Mouse (Mus musculus) bone marrow macrophage, adult 2 months (primary cell): ENCODE results near the gene Inip. TPM values are rescaled to one million over a fixed set of nuclear protein-coding genes. Genes with fewer than 3 reads are reported as not detected.
A peak's percentile ranks its signal among the peaks of the same experiment; 100 is the strongest.

Experiments used
- H3K27ac ChIP-seq: 2 replicates; pipeline ENCODE4 v1.5.1; 2012; ENCODE audit warnings: low read depth, low read length; ENCODE audit not compliant: insufficient read depth
- H3K4me1 ChIP-seq: 2 replicates; pipeline ENCODE4 v1.6.1; 2012; ENCODE audit warnings: low read length; ENCODE audit not compliant: control insufficient read depth, insufficient read depth
- H3K4me3 ChIP-seq: 2 replicates; pipeline ENCODE4 v1.5.1; 2012; ENCODE audit warnings: mild to moderate bottlenecking, low read length, moderate library complexity; ENCODE audit not compliant: insufficient read depth
- CTCF ChIP-seq: IDR thresholded peaks from 2 replicates; pipeline ENCODE4 v1.5.1; 2012; ENCODE audit warnings: low read depth, mild to moderate bottlenecking, low read length, moderate library complexity
- POLR2A ChIP-seq: IDR thresholded peaks from 2 replicates; pipeline ENCODE4 v1.6.1; 2012; ENCODE audit warnings: mild to moderate bottlenecking, low read depth, low read length, borderline replicate concordance
- polyA plus RNA-seq: library from polyadenylated mRNA; stranded (reverse); fragments of >200 nt; gene quantifications from 2 replicates; pipeline ENCODE4 v1.2.4, GENCODE M21; 2012; ENCODE audit not compliant: missing spikeins, insufficient read depth, insufficient read length

Gene Inip
- 24.6 and 29.5 TPM in 2 replicates for polyA plus RNA-seq

DNA sequence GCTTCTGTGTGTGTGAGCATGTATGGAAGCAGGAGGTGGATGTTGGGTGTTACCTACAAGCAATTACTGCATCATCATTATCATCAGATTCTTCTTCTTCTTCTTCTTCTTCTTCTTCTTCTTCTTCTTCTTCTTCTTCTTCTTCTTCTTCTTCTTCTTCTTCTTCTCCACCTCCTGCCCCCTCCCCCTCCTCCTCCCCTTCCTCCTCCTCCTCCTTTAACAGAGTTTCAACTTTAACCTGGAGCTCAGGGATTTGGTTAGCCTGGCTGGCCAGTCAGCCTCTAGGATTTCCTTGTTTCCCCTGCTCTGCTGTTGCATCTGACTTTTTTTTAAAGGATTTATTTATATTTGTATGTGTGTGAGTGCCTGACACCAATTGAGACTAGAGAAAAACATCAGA lies at the start of gene Inip:
TSS of gene Inip (minus strand) at position 101 of the 400 bp plus-strand sequence.
- no peak for TF ChIP-seq POLR2A
- TF ChIP-seq CTCF, result no peak
- Histone ChIP-seq H3K4me3 (no peak within 1 kb of the TSS), H3K27ac (0 out of 2 replicates have a peak within 1 kb of the TSS, but pooled peaks have one; percentile 78), H3K4me1 (peaks cover 51% of the 10 kb centered on the region)

GRCm38 (mm10) chr4:59850181-59850580 lies 48.8 kb upstream of the Inip start:
- peaks cover 32% of the 10 kb centered on the region for H3K4me1 ChIP-seq
- H3K4me3 ChIP-seq, result no peak overlapping the region
- no peak overlapping the region for H3K27ac ChIP-seq
- no peak for TF ChIP-seq POLR2A
- peak; percentile 88 for TF ChIP-seq CTCF

- peaks cover 39% of the 10 kb centered on the region for H3K4me1 ChIP-seq
- TF ChIP-seq POLR2A, result no peak
- TF ChIP-seq CTCF, result no peak
- H3K4me3 ChIP-seq, result no peak overlapping the region
- no peak overlapping the region for H3K27ac ChIP-seq
These were observed 46.1 kb upstream of the Inip start for GRCm38 (mm10) chr4:59847447-59847846.

- Histone ChIP-seq H3K27ac (no peak overlapping the region), H3K4me3 (no peak overlapping the region), H3K4me1 (peaks cover 40% of the 10 kb centered on the region)
- no peak for TF ChIP-seq CTCF
- TF ChIP-seq POLR2A, result no peak
These were observed 43.9 kb upstream of the Inip start for GRCm38 (mm10) chr4:59845245-59845637.

DNA sequence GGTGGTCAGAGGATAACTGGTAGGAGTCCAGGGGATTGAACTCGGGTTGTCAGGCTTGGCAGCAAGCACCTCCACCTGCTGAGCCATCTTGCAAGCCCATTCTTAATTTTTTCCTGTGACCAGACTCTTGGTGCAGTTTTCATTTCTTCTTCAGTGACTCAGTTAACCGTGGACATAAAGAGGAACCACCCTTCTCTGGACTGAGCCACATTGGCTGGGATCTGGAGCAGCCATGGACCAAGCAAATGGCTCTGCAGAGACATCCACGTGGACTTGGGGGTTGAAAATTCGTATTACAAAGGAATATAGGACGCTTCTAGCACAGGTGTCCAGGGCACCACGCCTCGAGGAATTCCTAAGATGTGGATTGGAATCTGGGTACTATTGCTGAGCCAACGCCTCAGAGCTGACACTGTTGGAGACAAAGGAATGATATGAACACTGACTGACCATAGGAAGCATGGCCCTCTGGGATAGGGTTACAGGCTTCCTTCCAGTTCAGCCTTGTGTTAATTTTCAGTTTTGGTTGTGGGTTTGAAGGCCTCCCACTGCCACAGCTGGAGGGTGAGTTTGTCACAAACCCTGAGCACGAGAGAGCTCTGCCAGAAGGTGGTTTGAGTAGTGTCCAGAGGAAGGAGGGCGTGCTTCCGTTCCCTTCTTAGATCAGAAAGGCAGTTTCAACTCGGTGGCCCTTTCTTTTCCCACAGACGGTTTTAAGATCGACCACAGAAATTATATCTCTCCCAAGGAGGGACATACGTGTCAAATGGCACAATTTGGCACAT lies 43.3 kb upstream of the Inip start:
- TF ChIP-seq POLR2A, result no peak
- no peak for TF ChIP-seq CTCF
- Histone ChIP-seq H3K4me3 (no peak overlapping the region), H3K4me1 (peaks cover 42% of the 10 kb centered on the region), H3K27ac (no peak overlapping the region; the same call in 1 of the 2 replicates)

GRCm38 (mm10) chr4:59837659-59838058 lies 36.3 kb upstream of the Inip start:
- Histone ChIP-seq H3K27ac (peak overlapping the region; percentile 91), H3K4me1 (peaks cover 22% of the 10 kb centered on the region), H3K4me3 (peak overlapping the region; percentile 14; the same call in 1 of the 2 replicates)
- no peak for TF ChIP-seq CTCF
- TF ChIP-seq POLR2A, result no peak

DNA sequence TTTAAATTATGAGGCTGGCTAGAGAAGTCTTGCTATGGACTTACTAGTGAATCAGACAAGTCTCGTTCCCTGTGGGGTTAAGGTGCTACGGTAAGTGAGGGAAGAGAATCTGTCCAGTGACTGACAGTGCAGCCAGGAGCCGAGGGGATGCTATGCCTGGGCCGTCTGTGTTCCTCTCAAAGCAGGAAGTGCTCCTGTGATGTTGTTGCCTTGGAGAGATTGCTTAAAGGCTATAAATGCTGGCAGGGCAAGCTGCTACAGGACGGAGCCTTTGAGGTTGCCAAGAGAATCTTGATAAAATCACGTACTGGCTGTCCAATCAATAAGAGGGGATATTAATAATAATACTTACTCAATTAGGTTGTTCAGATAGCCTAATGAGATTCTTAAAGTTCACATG lies 31.4 kb upstream of the Inip start:
- no peak overlapping the region for H3K27ac ChIP-seq
- H3K4me1 ChIP-seq, result peaks cover 7% of the 10 kb centered on the region
- H3K4me3 ChIP-seq, result no peak overlapping the region
- TF ChIP-seq POLR2A, result no peak
- no peak for TF ChIP-seq CTCF

DNA sequence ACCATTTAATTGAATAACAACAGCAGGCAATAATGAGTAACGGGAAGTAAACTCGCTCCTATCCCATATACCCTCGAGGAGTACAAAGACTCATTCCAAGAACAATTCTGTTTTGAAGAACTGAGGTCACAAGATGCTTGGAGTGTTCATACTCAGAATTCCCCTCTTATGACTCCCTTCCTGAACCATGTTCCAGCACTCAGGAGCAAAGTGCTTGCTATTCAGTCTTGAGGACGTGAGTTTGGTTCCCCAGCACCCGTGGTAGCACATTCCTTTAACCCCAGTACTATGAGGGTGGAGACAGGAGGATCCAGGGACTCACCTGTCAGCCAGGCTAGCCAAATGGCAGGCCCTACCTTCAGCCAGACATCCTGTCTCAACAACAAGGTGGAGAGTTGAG lies 29.6 kb upstream of the Inip start:
- Histone ChIP-seq H3K4me3 (no peak overlapping the region), H3K4me1 (peaks cover 13% of the 10 kb centered on the region), H3K27ac (no peak overlapping the region)
- TF ChIP-seq POLR2A, result no peak
- TF ChIP-seq CTCF, result no peak

DNA sequence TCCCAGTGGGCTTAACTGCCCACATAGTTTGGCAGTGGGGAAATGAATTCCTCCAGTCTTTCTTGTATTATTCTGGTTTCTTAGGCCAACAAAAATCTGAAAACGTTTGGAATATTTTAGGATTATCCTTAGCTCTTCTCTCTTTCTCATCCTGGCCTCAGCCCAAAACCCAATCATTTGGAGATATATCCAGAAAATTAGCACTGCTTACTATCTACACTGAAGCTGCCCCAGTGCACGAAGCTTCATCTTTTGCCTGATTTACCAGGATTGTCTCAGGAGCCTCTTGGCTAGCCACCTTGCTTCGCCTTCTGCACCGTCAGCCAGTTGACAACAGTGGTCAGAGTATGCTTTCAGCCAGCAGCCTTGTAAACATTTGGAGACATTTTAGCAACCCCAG lies 27.7 kb upstream of the Inip start:
- TF ChIP-seq POLR2A (no peak), CTCF (no peak)
- Histone ChIP-seq H3K4me1 (peaks cover 30% of the 10 kb centered on the region), H3K27ac (no peak overlapping the region), H3K4me3 (no peak overlapping the region)

DNA sequence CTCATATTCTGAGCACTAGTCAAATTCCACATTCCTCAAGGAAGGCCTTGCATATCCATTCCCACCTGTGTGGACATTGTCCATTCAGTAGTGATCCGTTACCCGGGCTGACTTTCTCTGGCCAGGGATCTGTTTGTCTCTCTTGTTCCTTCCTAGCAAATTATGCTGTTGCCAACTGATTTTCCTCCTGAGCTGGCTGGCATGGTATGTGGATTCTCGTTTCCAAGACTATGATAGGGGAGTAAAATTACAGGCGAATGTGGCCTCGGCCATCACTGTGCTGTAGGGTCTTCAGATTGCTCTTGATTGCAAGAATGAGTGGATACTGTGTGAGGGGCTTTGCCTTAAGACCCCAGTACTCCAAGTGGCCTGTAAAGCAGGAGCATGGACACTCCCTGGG lies 25.0 kb upstream of the Inip start:
- no peak overlapping the region for H3K27ac ChIP-seq
- H3K4me3 ChIP-seq, result no peak overlapping the region
- TF ChIP-seq CTCF (no peak), POLR2A (no peak)
- H3K4me1 ChIP-seq, result peaks cover 45% of the 10 kb centered on the region

DNA sequence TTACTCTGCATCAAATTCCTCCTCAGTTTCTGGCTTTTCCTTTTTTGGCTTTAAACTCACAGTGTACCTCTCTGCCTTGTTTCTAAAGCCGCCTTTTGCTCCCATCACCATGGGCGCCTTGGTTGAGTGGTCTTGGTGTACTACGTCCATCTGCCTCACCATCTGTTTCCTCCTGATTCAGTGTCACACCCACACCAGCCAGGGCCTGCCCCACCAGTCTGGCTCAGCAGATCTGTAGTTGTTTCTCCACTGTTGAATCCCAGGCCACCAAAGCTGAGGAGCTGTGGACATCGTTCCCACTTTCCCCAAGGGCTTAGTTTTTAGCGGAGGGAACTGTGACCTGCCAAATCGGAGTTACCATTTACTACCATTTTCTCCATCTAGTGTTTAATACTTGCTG lies 24.2 kb upstream of the Inip start:
- TF ChIP-seq CTCF (no peak), POLR2A (no peak)
- H3K27ac ChIP-seq, result no peak overlapping the region
- no peak overlapping the region for H3K4me3 ChIP-seq
- peaks cover 48% of the 10 kb centered on the region for H3K4me1 ChIP-seq
